Mouse (Mus musculus) testis, adult 2 months (tissue): ENCODE results near the gene Rnd2.

Source experiments
- CTCF ChIP-seq: fragments of 200-500 bp; IDR thresholded peaks from 2 replicates; pipeline ENCODE4 v1.5.1; 2012; ENCODE audit warnings: low read depth, mild to moderate bottlenecking, inconsistent platforms, low read length, moderate library complexity; ENCODE audit not compliant: control insufficient read depth, insufficient read depth, insufficient replicate concordance
- POLR2A ChIP-seq: fragments of 200-500 bp; IDR thresholded peaks from 2 replicates; pipeline ENCODE4 v1.6.1; 2012; ENCODE audit warnings: low read depth, mild to moderate bottlenecking, inconsistent platforms, low read length, moderate library complexity; ENCODE audit not compliant: control insufficient read depth

DNA sequence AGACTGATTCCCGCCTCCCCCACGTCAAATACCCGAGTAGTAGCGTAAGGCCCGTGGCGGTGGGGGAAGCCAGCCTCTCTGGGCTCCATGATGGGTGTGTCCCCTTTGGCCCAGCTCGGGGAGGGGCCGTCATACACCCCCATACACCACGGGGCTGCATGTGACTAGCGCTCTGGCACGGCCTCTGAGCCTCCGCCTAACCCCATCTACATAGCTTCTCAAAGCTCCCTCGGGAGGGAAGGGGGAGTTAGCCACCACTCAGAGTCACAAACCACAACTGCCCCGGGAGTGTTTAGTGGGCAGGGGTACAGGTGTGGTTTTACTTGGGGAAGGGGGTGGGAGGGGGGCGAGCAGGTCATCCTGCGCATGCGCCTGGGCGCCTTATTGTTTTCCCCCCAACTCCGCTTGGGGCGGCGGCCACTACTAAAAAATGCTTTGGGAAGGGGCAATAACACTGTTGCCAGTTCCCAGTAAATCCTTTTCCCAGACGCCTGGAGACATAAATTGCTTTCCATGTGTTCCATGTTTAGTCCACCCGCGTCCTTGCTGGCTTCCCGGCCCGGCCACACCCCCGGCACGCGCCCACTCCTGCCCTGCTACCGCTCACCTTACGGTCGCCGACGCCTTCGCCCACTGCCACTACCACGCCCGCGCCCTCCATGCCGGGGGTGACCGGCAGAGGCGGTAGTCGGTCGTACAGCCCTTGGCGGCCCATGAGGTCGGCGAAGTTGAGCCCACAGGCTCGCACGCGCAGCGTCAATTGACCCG lies 486 bp downstream of the Rnd2 start:
- TF ChIP-seq POLR2A (no peak), CTCF (no peak)
